Mouse (Mus musculus): ENCODE results near the gene Tbc1d30. TPM values are rescaled to one million over a fixed set of nuclear protein-coding genes. Genes with fewer than 3 reads are reported as not detected.
A peak's percentile ranks its signal among the peaks of the same experiment; 100 is the strongest.

The Tbc1d30 gene
- 1 to 10 TPM in 1 of 2 experiments, under 1 TPM in 1; 0.83 to 1.2 TPM for total RNA-seq (2021)
- long read RNA-seq, experiment 1, partial matches to known transcripts, result 0 of 1 reads
- long read RNA-seq, experiment 1, other reads (novel, unspliced or antisense), result 1 of 1 reads
- long read RNA-seq, experiment 2, partial matches to known transcripts, result 1 of 2 reads
- long read RNA-seq, experiment 2, other reads (novel, unspliced or antisense), result 1 of 2 reads

DNA sequence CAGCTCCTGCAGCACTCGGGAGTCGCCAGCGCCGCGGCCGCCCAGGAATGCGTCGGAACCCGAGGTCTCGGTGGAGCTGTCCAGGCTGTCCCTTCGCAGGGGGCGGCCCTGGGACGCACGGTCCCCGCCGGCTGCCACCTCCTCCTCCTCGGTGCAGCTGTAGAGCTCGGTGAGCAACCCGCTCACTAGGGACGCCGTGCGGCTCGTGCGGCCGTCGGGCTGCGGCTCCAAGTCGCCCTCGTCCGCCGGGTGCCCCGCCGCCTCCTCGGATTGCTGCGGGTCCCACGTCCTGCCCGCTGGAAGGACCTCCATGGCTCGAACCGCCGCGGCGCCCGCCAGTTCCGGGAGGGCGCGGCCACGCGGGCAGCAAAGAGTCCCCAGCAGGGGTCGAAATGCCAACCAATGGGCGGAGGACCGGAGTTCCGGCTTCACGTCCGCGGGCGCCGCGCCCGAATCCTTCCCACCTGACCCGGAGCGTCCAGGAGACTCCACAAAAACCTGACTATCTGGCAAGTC, at the start of gene Tbc1d30:
Gene Tbc1d30 (minus strand): TSS at position 213 of the 516 bp plus-strand sequence.
- peak in 1 of 2 experiments; percentile 40 for DNase-seq (ENCODE audit: low spot score in 2 of 2)

DNA sequence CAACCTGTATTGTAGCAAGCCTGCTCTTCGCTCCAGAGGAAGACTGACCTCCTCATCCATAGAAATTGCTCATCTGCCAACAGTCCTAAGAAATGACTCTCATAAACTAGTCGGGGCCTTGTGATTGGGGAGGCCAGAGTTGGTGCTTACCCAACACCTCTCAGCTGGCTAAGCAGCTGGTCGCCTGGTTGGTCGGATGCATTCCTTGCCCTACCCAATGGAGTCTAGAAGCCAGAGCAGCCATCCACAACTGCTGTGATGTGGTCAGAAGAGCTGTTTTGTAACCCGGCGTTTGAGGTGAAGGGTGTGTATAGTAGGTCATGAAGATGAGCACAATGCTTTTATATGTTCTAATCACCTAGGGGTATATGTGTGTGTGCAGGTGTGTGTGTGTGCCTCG, 47.5 kb upstream of the Tbc1d30 start:
- no peak for DNase-seq (ENCODE audit: low spot score in 2 of 2)

DNA sequence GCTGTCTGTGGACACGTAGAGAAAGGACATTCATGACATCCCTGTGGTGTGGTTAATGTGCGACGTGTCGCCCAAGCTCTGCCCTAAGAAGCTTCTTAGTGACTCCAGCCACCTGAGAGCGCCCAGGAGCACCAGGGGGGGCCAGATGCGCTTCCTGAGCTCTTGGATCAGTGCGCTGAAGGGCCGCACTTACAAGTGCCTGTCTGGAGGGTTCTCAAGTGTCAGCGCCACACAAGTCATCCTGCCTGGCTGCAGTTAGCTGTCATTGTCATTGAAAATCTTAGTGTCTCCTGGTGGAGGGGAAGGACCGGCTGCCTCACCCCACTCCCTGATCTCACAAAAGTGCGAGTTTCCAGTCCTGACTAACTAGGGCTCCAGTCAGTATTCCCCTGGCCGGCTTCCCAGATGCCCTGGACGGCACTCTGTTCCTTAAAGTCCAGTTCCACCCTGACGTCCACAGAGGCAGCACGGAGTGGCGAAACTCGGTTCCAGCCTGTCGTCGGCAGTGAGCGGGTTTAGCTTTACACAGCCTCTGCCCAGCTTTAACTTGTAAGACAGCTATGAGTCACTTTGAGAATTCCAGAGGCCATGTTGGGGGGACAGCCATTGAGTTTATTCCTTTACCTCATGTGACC, 44.6 kb upstream of the Tbc1d30 start:
- DNase-seq (ENCODE audit: low spot score in 2 of 2), result peak in 1 of 2 experiments; percentile 27

DNA sequence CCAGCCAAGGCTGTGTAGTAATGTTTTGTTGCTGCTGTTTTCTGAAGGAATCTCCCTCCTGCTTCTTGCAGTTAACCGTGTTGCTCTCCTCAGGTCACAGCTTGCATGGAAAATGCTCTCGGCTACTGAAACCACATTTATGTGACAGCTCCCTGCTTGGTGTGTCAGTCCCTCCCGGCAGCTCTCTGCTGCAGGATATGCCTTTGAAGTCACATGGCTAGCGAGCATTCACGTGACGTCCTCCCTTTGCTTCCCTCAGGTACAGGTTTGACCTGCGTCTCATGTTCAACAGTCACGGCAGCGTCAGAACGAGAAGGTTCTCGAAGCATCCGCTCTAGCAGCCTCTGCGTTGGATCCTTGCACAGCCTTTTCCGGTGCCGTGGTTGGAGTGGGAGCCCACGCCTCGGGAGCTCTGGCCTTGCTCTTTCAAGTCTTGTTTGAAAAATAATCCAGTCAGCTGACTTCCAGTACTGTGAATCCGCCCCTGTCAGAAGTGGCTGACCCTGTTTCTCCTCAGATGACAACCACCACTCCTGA, 43.8 kb upstream of the Tbc1d30 start:
- no peak for DNase-seq (ENCODE audit: low spot score in 2 of 2)

DNA sequence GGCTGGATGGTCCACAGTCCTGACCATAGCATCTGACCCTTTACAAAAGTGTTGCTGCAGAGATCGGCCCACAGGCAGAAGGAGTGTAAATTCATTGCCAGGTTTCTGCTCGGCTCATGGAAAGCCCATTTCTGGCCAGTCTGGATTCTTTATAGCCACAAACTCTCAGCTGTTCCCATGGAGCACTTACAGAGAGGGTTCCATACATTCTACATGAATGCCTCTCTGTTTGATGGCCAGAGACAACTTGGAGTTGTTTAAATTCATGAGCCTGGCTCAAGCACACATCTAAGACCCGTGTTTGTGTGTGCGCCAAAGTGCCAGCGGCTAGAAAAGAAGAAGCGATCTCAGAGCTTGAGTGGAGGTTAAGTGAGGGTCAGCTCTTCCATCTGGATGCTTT, 43.2 kb upstream of the Tbc1d30 start:
- no peak for DNase-seq (ENCODE audit: low spot score in 2 of 2)

DNA sequence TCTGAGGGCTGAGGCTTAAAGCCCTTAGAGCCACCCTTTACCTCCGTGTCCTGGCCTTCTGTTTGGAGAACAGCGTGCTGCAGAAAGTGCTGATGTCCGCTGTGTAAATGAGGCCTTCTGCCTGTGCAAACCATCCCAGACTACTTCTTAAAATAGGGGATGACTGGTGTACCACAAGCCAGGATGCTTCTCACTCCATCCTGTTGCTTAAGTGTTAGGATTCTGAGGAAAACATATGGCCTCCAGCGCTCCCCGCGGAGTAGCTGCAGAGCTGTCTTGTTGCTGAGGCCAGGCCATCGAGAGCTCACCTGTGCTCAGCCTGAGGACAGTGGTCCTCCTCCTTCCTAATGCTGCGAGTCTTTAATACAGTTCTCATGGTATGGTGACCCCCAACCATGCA, 40.8 kb upstream of the Tbc1d30 start:
- DNase-seq (ENCODE audit: low spot score in 2 of 2), result no peak

DNA sequence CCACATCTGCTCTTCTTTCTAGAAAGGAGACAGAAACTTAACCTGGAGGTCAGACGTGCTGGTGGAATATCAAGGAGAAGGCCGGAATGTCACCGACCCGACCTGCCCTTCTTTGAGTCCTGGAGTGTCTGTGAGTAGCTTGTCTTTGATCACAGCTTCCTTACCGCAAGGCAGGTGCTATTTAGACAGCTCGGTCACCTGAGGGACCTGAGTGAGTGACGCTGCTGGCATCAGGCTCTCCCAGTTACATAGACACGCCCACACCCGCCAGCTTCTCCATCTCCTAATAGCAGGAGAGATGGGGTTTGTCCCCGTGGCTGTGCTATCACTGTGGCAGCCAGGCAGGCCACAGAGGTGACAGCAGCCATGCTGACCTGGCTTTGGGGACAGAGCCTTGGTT, 39.5 kb upstream of the Tbc1d30 start:
- no peak for DNase-seq (ENCODE audit: low spot score in 2 of 2)

DNA sequence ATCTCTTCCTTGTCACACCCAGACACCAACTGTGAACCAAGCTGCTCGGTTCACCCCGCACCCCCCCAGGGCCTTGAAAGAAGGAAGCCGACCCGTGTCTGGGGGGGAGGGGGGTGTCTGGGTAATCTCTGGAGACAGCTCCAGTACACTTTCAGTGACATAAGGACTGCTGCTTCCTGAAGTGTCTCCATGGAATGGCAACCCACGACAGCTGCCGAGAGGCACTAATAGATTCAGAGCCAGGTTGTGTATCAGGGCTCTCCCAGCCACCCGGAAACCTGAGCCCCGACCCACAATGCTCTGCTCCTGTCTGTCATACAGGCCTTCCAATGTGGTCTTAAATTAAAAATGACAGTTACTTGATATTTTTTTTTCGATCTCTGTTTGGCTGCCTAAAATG, 35.3 kb upstream of the Tbc1d30 start:
- no peak for DNase-seq (ENCODE audit: low spot score in 2 of 2)

DNA sequence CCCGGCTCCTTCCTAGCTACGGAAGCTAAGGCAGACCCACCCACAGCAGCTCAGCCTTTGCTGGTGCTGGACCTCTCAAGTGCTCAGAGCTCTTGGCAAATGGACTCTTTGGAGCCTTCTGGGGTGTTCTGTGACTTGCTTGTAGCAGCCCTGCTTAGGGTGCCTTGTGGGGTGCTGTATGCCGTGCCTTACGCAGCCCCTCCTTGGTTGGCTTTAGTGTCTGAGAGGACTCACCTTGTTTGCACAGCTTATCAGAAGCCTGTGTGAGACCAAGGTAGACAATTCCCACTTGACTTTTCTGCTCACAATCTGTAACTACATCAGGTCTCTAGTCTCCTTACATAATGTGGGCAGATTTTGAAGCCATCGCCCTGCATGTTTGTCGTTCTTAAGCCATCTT, 34.6 kb upstream of the Tbc1d30 start:
- no peak for DNase-seq (ENCODE audit: low spot score in 2 of 2)

DNA sequence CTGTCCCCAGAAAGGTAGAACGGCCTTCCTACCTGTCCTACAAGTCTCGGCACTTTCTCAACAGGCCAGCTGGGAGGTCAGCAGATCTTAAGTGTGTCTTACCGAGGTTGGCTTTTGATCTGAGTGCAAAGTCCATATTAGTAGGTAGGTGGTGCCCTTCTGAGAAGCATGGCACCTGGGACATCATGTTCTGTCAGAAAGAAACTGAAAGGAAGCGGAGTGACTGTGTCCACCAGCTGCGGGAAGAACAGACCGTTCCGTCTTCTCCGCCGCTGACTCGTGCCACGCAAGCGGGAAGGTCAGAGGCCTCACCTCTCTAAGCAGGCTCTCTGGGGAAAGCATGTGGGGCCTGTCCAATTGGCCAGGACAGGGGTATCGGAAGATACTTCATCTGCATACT, 33.6 kb upstream of the Tbc1d30 start:
- DNase-seq (ENCODE audit: low spot score in 2 of 2), result no peak

DNA sequence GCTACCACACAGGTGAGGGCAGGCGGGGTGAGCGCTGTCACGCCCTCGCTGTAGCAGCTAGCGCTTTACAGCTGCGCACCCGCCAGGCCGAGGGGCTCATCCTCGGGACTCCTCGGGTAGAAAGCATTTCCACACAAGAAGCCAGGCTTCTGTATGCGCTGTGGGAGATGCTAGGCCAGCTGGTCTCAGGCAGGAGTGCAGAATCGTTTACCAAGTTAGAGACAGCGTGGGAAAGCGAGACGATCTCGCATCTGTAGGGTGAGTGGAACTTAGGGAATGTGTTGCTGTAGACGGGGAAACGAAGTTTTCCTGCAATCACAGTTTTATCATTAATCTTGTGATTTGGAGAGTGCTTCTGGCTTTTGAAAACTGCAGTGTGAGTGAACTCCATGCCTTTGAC, 30.2 kb upstream of the Tbc1d30 start:
- DNase-seq (ENCODE audit: low spot score in 2 of 2), result no peak

DNA sequence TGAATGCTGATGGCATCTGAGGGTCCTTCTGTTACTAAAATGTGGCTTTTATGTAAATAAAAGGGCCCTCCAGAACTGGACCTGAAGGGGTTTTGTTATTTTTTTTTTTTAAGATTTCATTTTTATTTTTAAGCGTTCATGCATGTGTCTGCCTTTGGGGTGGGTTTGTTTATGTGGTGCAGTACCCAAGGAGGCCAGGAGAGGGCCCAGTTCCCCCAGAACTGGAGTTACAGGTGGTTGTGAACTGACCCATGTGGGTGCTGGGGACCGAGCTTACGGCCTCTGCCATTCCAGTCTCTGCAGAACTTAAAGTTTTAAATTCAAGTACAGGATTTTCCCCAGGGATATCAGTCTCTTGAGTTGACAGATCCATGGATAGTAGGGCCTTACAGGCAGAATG, 28.3 kb upstream of the Tbc1d30 start:
- no peak for DNase-seq (ENCODE audit: low spot score in 2 of 2)

DNA sequence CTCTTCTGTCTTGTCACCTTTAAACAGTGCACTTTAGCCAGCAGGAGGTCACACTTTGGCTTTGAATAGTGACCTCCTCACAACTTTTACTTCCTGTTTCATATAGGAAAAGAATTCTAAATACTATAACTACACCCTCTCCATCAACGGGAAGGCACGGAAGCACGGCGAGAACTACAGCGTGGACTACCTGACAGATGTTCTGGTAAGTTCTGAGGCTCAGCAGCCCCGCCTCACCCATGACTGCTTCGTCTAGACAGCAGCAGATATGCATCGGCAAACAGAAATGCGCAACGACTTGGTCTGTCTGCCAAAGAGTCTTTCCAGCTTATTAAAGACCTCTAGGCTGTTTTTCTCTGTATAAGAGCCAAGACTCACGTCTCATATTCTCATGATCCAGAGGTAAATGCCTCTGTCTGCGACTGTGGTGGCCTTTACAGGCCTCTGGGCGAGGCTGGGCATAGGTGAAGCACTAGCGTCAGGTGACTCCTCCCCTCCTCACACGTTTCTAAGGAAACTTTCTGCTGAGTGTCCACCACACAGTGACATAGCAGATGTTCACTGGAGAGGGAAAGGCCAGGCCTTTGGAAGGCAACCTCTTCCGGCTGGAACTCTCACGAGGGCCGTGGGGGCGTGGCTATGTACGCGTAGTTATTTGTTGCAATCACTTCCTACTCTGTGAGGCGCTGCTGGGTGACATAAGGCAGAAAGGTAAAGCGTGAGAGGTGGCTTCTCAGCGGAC, 25.6 kb upstream of the Tbc1d30 start:
- DNase-seq (ENCODE audit: low spot score in 2 of 2), result no peak

DNA sequence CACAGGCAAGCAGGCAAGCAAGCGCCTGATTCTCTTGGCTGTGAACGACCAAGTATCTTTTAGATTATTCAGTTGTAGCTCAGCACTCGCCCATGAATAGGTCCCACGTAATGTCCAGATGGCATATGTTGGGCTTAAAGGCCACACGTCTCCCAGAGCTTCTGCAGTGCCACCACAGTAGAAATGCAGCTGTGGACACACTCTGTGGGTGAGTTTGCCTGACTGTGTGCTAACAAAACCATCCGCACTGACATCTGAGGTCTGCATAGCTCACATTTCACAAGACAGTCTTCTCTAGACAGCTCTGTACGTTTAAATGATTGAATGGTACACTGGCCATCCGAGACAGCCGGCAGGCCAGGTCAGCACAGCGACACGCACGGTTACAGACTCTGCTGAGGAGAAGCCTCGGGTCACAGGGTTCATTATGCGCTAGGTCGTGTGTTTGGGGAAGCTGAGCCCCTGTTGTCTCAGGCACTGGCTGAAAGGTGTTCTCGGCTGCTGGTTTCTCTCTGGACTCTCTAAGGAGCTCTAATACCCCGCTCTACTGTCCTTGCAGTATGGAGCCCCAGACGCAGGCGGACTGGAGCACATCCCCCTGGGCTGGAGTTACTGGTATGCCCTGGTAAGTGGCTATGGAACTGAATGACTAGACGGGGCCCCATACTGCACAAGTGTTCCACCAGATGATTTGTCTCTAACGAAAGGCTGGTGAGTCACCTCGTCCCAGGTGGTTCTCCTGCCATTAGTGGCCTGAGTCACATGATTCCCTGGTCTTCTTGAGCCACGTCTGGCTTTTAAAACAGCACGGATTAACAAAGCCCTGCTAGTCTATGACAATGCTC, 24.8 kb upstream of the Tbc1d30 start:
- no peak for DNase-seq (ENCODE audit: low spot score in 2 of 2)

DNA sequence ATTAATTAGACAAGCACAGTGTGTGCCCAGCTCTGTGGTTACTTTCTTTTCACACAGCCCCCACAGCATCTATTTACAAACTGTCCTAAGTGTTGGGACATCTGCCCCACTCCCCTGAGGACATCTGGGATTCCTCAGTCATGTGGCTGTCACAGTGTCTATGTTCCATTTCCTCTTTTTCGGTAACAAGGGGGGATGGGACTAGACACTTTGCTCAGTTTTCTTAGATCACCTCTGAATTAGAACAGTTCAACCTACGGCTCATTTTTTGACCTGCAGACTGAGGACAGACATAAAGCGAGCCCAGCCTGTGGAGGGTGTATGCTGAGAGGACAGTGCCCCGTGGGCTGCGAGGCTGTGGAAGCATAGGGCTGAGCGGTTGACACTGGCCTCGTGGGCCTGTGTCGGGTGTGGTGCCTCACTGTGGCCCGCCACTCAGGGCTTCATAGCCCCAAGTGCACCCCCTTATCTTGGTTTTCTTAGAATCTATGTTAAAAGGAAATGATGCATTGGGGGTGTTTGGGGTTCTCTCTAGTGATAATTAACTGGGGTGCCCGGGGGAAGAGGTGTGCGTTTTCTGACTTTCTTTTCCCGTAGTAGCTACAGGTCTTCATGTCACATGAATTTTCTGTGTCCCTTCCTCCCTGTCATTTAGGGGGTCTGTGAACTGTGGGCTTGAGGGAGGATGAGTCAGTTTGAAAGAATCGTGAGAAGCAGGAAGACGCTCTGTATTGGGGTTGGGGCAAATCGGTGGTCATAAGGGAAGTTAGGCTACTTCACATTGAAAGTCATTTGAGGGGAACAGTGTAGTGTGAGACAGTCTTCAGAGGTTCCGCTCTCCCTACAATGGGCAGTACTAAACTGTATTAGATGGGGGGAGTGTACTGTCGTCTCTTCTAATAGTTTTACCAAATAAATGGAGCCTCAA, 23.9 kb upstream of the Tbc1d30 start:
- DNase-seq (ENCODE audit: low spot score in 2 of 2), result no peak

DNA sequence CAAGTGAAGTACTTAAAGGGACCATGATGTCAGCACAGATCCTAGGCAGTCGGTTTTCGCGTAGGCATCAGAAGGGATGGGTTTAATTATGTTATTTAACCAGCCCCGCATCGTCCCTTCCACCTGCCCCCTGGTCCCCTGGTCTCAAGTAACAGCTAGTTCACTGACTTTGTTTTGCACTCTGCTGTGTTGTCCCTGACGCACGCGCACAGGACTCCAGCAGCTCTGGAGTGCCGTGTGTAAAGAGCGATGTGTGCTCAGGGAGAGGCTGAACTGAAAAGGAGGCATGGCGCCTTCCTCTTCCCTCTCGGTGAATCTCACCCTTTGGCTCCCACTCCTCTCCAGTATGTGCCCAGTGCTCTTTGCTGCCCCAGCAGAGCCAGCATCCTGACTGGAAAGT, 22.9 kb upstream of the Tbc1d30 start:
- no peak for DNase-seq (ENCODE audit: low spot score in 2 of 2)

DNA sequence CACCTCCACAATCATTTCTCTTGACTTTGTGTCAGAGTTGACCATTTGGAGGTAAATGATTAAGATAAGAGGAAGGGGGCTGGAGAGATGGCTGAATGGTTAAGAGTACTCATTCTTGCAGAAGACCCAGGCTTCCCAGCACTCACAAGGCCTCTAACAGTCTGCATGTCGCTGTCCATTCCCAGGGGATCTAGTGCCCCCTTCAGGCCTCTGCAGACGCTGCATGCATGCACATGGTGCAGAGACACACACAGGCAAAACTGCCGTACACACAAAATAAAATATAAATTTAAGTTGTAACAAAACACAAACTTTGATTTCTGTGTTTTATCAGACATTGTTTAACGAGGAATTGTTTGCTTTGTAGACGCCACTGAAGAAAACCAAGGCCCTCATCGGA, 19.7 kb upstream of the Tbc1d30 start:
- no peak for DNase-seq (ENCODE audit: low spot score in 2 of 2)

DNA sequence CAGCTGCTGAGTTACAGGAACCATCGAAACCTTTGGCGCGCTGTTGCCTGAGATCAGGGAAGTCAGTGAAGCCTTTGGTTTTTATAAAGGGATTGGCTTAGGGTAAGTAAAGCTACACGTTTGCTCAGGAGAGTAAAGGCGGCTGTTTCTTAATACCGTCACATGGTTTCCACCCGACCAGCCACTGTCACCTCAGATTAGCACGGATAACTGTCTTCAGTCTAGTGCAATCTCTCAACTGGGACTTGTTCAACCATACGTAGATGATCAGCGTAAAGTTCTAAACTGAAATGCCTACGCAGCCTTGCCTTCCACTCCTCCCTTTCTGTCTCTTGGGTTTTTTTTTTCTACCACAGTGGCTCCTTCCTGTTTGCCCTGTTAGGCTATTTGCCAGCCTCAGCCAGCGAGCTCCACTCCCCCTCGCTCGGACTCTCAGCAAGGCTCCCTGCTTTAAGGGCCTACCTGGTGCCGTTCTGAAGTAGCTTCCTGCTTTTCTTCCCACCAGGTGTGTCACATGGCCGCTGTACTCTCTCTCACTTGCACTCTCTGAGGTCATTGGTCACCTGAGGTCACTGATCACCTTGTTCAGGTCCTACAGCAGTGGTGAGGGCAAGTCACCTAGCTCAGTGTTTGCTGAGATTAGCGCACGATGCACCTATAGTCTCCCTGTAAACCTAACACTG, 17.8 kb upstream of the Tbc1d30 start:
- DNase-seq (ENCODE audit: low spot score in 2 of 2), result no peak

DNA sequence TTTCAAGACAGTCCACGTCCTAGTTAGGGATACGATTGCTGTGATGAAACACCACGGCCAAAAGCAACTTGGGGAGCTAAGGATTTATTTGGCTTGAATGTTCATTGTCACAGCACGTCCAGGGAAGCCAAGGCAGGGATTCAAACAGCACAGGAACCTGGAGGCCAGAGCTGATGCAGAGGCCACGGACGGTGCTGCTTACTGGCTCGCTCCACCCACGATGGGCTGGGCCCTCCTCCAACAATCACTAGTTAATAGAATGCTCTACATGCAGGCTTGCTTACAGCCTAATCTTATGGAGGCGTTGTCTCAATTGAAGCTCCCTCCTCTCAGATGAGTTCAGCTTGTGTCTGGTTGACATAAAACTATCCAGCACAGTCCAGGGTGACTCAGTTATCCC, 16.7 kb upstream of the Tbc1d30 start:
- DNase-seq (ENCODE audit: low spot score in 2 of 2), result no peak

DNA sequence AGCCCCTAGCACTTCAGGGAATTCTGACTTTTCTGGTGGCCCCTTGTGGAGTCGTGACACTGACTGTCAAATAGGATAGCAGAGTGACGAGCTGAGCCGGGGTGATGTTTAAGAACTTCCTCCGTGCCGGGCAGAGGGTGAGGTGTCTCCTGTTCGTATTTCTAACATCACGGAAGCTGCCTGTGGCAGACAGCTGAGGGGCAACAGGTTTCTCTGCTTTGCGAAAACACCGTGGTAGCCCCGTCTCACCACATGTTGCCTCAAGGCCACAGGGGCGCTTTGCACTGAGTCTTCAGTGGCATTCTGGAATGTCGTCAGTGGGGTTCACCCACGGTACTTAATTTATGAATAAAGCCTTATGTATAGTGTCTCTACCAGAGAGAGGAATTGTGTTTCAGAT, 16.2 kb upstream of the Tbc1d30 start:
- DNase-seq (ENCODE audit: low spot score in 2 of 2), result no peak
